ENCODE assay signal across 13 mouse cellular contexts in genomic region chr6:125308921-125309320, GRCm38 (mm10). TPM values are rescaled to one million over a fixed set of nuclear protein-coding genes. Genes with fewer than 3 reads are reported as not detected.
DNase-seq lines count a peak whose midpoint lies in the region; ATAC-seq and TF ChIP-seq lines count a peak whose summit lies in the region.
"Had no signal": no experiment of that assay in that cellular context is flagged by ENCODE, and none has a peak within 500 bp of the region (broad histone marks: within the 10 kb centered on the region; RNA-seq: fewer than 3 reads in every experiment).

No protein-coding gene starts in this region.

- no peak for TF ChIP-seq CTCF in hindbrain, postnatal 0 days (IDR thresholded peaks at IDR 0.05; ENCODE audit: low read depth)

- no peak overlapping the region for H3K4me3 ChIP-seq in heart, embryonic 14.5 days (ENCODE audit: control insufficient read depth in 1 of 2, insufficient read depth in 1 of 2, low read depth in 1 of 2, low read length in 2 of 2)
- H3K4me3 ChIP-seq in hindbrain, postnatal 0 days (ENCODE audit: low read length), result no peak overlapping the region
- H3K4me3 ChIP-seq: liver, embryonic 12.5 days had no signal

- DNase-seq in heart, adult 11 months, result no peak
- peak; percentile 83 for DNase-seq in ES-CJ7 (ENCODE audit: low read depth, low spot score)
- peak; percentile 66 for DNase-seq in embryo, embryonic 11 days
- DNase-seq in hindbrain, postnatal 0 days (ENCODE audit: low spot score), result peak; percentile 17
- no peak for DNase-seq in layer of hippocampus, adult 18-20 months (ENCODE audit: low spot score in 2 of 2)
- DNase-seq in kidney, adult 8-10 months, result no peak
- no peak for DNase-seq in urinary bladder, postnatal 14 days (ENCODE audit: low spot score)
- DNase-seq: heart, postnatal 36 days; kidney, postnatal 14 days had no signal

- H3K9me3 ChIP-seq in heart, embryonic 14.5 days (ENCODE audit: control insufficient read depth, low read length), result no peaks in the 10 kb centered on the region
- H3K9me3 ChIP-seq in hindbrain, postnatal 0 days (ENCODE audit: low read length), result no peaks in the 10 kb centered on the region

- H3K27me3 ChIP-seq in heart, embryonic 14.5 days (ENCODE audit: control insufficient read depth, insufficient read depth, low read length), result no peaks in the 10 kb centered on the region
- no peaks in the 10 kb centered on the region for H3K27me3 ChIP-seq in hindbrain, postnatal 0 days (ENCODE audit: insufficient read depth, low read length)

- H3K4me2 ChIP-seq in heart, embryonic 14.5 days (ENCODE audit: low read length), result 0 out of 2 replicates have a peak overlapping the region, but pooled peaks have one; percentile 2
- H3K4me2 ChIP-seq in hindbrain, postnatal 0 days (ENCODE audit: low read depth, low read length), result no peak overlapping the region
- H3K4me2 ChIP-seq: liver, embryonic 12.5 days had no signal

- WGBS in heart, embryonic 14.5 days, result 22% methylated on average over 13 of the region's 13 CpGs
- 13% methylated on average over 13 of the region's 13 CpGs for WGBS in hindbrain, postnatal 0 days

- H3K4me1 ChIP-seq in heart, embryonic 14.5 days (ENCODE audit: control insufficient read depth in 2 of 2, insufficient read depth in 2 of 2, low read length in 2 of 2), result peaks cover 13 to 23% of the 10 kb centered on the region in 2 experiments
- peaks cover 11% of the 10 kb centered on the region for H3K4me1 ChIP-seq in hindbrain, postnatal 0 days (ENCODE audit: insufficient read depth, low read length)

- H3K9ac ChIP-seq in heart, embryonic 14.5 days (ENCODE audit: low read length), result no peak overlapping the region
- no peak overlapping the region for H3K9ac ChIP-seq in hindbrain, postnatal 0 days (replicated peaks; ENCODE audit: low read length)
- H3K9ac ChIP-seq: liver, embryonic 12.5 days had no signal

- H3K27ac ChIP-seq in heart, embryonic 14.5 days (replicated peaks in 1 of 2; ENCODE audit: control insufficient read depth in 1 of 2, insufficient read depth in 1 of 2, low read depth in 2 of 2, low read length in 2 of 2), result no peak overlapping the region
- no peak overlapping the region; the same call in 1 of the 2 replicates for H3K27ac ChIP-seq in hindbrain, postnatal 0 days
- H3K27ac ChIP-seq: liver, embryonic 12.5 days had no signal

- peaks cover 56% of the 10 kb centered on the region for H3K36me3 ChIP-seq in heart, embryonic 14.5 days (ENCODE audit: control insufficient read depth, insufficient read depth, low read length)
- H3K36me3 ChIP-seq in hindbrain, postnatal 0 days (ENCODE audit: insufficient read depth, low read length), result no peaks in the 10 kb centered on the region

- no peak for ATAC-seq in heart, embryonic 14.5 days (ENCODE audit: insufficient number of reproducible peaks, insufficient read depth, low FRiP score, low read depth)
- ATAC-seq in hindbrain, postnatal 0 days, result no peak; the same call in 1 of the 2 replicates
- ATAC-seq: liver, embryonic 12.5 days had no signal

RNA-seq across cellular contexts. Expression of gene Ltbr, which starts 4.8 kb away (rescaled TPM):
- 38.5 and 41.5 TPM in 2 replicates for polyA plus RNA-seq in heart, embryonic 14.5 days (2014; fragmentation: Nextera tagmentation; extraction: Ambion mirVana)
- total RNA-seq in hindbrain, postnatal 0 days (2014; rRNA removed), result 31.6 and 34.4 TPM in 2 replicates
- 17.5 and 18.1 TPM in 2 replicates for polyA plus RNA-seq in hindbrain, postnatal 0 days (2015; fragmentation: Nextera tagmentation; extraction: Ambion mirVana)
- 1 to 10 TPM; 6.5 to 7.4 TPM for total RNA-seq in layer of hippocampus, adult 18-20 months (2021)

RNA-seq across cellular contexts. Expression of gene Scnn1a, which starts 11.5 kb away (rescaled TPM):
- polyA plus RNA-seq in heart, embryonic 14.5 days (2014; fragmentation: Nextera tagmentation; extraction: Ambion mirVana), result 0.65 and 1.00 TPM in 2 replicates
- 1.7 and 3.0 TPM in 2 replicates for total RNA-seq in hindbrain, postnatal 0 days (2014; rRNA removed)
- 1.00 and 1.2 TPM in 2 replicates for polyA plus RNA-seq in hindbrain, postnatal 0 days (2015; fragmentation: Nextera tagmentation; extraction: Ambion mirVana)
- total RNA-seq in layer of hippocampus, adult 18-20 months (2021), result 1 to 10 TPM; 3.6 to 6.6 TPM

RNA-seq across cellular contexts. Expression of gene Tuba3a, which starts 23.1 kb away (rescaled TPM):
- polyA plus RNA-seq in heart, embryonic 14.5 days (2014; fragmentation: Nextera tagmentation; extraction: Ambion mirVana), result not detected in 2 replicates
- not detected in 2 replicates for total RNA-seq in hindbrain, postnatal 0 days (2014; rRNA removed)
- polyA plus RNA-seq in hindbrain, postnatal 0 days (2015; fragmentation: Nextera tagmentation; extraction: Ambion mirVana), result not detected in 2 replicates
- total RNA-seq in layer of hippocampus, adult 18-20 months (2021), result not detected
- total RNA-seq: heart, postnatal 36 days; megakaryocyte, adult 5-6 weeks had no signal
- polyA plus RNA-seq: cortical plate, adult 2 months; liver, embryonic 12.5 days had no signal

RNA-seq across cellular contexts. Expression of gene Tnfrsf1a, which starts 40.2 kb away (rescaled TPM):
- 41.4 and 43.5 TPM in 2 replicates for polyA plus RNA-seq in heart, embryonic 14.5 days (2014; fragmentation: Nextera tagmentation; extraction: Ambion mirVana)
- total RNA-seq in hindbrain, postnatal 0 days (2014; rRNA removed), result 12.2 and 18.0 TPM in 2 replicates
- 15.5 and 16.3 TPM in 2 replicates for polyA plus RNA-seq in hindbrain, postnatal 0 days (2015; fragmentation: Nextera tagmentation; extraction: Ambion mirVana)
- 10 to 100 TPM; 11.7 to 11.8 TPM for total RNA-seq in layer of hippocampus, adult 18-20 months (2021)

Comparison
In these comparisons a context has a peak if more than half of its experiments do, and no peak if none do; other contexts are left out.
1. DNase-seq: peak in ES-CJ7 (single experiment), embryo, embryonic 11 days (single experiment) and hindbrain, postnatal 0 days (single experiment); none in heart, adult 11 months (single experiment), layer of hippocampus, adult 18-20 months (0 of 2), kidney, adult 8-10 months (0 of 2) and urinary bladder, postnatal 14 days (single experiment).